Mouse (Mus musculus) hematopoietic stem cell, adult 5-6 weeks (primary cell): ENCODE measurements at regions not wholly inside any gene's neighbourhood (a gene's known extent, or its start where the extent isn't known, plus 50 kb on each side); places are given as distances from the start of the nearest gene placed in this dataset.
A peak's percentile ranks its signal among the peaks of the same experiment; 100 is the strongest.
"Not testable (repeated sequence)": the region's sequence is repeated elsewhere in the genome, so short reads cannot be mapped to it uniquely, and the experiment has no call there.

ENCODE experiments used
- ATAC-seq, 2 experiments: fragments of 125-278 bp in 1 of 2; replicated peaks in 1 of 2; 2 replicates each; pipeline ENCODE4 v1.8.0; 2016 to 2017; ENCODE audit warnings: inconsistent platforms in 2 of 2, mild to moderate bottlenecking in 2 of 2, moderate number of reproducible peaks in 2 of 2, low read depth in 1 of 2, moderate TSS enrichment in 1 of 2; ENCODE audit not compliant: low FRiP score in 2 of 2, poor library complexity in 2 of 2, severe bottlenecking in 2 of 2, insufficient read depth in 1 of 2, low TSS enrichment in 1 of 2

DNA sequence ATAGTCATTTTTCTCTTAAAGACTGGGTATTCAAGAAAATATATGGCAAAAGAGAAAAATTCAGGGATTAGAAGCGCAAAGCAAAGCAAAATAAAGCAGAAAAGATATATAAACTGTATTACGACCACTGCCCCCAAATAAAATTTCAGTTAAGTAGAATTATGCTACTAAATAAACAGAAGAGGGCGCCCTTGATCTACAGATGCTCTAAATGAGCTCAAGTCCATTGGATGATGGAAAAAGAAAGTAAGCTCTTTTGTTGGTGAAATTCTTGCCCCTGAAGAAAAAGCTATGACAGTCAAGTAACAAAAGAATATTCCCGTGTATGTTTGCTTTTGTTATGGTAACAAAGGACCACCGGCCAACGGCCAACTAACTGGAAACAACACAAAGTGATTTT lies 165.5 kb upstream of the Stk26 start:
- 0 out of 4 replicates have a peak, but pooled peaks of 1 of the 2 experiments have one; percentile 27 for ATAC-seq

DNA sequence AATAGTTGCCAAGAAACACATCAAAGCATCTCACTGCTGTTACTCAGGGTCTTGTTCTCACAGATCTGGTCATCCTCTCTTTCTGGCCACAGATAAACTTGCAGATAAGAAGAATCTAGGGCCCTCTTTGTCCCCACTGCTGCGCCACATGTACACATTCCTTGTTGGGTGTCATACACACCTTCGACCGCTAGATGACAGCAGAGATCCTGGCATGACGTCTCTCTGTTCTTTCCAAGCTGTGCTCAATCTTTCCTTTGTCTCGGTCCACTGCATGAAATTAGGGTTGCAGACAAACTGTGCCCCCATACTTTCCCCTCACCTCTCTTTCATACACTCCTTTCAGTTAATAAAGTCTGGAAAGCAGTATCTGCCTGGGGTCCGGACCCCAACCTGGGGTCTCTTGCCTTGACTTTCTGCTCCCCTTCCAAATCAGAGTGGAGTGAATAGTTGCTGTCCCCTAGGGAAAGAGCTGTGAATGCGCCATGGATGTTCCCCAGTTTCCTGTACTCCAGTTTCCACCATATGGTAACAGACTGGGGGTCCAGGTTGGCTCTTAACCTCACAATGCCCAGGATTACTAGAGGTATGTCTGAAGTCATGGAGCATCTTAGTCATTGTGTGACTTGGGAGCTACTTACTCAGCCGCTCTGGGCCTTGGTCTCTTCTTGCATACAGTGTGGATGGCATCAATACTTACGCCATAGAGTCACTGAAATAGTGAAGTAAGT lies 182.8 kb upstream of the Stk26 start:
- ATAC-seq = peak; percentile 80 to 88

DNA sequence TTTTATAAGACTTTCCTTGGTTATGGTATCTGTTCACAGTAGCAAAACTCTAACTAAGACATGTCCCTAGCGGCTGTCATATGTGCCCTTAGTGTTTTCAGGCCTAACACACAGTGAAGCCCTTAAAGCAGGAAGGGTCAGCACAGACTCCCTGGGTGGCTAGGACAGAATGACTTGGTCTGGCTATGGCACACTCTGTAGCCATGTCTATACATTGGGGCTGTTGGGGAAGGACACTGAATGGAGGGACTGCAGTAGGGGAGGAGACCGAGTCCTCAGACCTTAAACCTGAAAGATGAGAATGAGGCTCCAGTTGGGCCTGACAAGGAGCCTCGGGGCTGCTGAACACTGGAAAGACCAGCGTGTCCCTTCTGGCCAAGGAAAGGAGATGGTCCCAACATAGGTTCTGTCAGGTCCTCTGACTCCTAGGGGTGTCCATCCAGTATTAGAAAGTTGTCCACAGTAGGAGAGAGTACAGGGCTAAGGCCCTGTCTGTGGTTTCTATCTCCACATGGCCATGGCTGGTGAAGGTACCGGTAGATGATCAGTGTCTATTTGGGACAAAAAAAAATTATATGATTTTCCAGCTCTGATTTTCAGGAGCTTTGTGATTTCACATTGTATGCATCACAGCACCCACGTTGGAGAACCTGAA lies 183.5 kb upstream of the Stk26 start:
- ATAC-seq = no peak

DNA sequence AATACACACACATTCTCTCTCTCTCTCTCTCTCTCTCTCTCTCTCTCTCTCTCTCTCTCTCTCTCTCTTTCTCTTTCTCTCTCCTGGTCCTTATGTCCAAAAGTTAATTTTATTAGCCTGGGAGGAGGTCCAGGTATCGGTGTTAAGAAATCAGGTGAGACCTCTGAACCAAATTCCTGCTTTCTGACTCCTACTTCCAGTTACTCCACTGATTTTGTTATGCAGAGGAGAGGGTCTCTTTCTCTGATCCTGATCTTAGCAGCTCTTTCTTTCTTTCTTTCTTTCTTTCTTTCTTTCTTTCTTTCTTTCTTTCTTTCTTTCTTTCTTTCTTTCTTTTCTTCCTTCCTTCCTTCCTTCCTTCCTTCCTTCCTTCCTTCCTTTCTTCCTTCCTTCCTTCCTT lies 185.5 kb upstream of the Stk26 start:
- not testable (repeated sequence) for ATAC-seq

DNA sequence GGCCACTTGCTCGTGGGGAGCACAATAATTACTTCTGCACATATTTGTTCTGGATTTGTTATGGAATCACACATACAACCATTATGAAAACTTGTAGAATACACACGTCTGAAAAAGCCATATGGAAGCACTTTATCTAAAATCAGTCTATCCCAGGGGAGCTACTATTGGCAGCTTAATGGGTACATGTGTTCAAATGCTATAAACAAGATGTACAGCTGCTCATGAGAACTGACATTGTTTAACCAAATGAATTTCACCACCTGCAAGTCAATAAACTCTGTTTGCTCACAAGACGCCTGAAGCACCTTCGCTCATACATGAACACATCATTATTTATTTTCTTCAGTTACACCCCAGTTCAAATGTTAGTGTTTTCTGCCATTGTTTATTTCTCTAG lies 199.5 kb upstream of the Stk26 start:
- ATAC-seq = no peak

DNA sequence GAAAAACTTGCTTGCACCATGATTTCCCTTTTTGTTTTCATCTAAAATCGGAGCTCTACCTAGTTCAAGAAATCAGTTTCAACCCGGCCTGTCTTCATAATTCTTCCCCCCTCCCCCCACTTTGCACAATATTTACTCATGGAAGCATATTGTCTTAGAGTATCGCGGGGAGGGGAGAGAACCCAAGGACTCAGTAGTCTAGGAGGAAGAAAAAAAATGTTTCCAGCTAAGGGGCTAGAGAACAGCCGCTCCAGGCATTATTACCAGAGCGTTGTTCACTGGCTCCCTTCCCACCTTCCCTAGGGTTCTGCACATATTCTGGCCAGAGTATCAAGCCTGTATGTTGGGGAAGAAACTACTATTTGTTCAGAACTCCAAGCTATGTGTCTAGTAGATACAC lies 205.2 kb upstream of the Stk26 start:
- ATAC-seq = peak in 1 of 2 experiments; percentile 43; a peak in 2 of 4 replicates

DNA sequence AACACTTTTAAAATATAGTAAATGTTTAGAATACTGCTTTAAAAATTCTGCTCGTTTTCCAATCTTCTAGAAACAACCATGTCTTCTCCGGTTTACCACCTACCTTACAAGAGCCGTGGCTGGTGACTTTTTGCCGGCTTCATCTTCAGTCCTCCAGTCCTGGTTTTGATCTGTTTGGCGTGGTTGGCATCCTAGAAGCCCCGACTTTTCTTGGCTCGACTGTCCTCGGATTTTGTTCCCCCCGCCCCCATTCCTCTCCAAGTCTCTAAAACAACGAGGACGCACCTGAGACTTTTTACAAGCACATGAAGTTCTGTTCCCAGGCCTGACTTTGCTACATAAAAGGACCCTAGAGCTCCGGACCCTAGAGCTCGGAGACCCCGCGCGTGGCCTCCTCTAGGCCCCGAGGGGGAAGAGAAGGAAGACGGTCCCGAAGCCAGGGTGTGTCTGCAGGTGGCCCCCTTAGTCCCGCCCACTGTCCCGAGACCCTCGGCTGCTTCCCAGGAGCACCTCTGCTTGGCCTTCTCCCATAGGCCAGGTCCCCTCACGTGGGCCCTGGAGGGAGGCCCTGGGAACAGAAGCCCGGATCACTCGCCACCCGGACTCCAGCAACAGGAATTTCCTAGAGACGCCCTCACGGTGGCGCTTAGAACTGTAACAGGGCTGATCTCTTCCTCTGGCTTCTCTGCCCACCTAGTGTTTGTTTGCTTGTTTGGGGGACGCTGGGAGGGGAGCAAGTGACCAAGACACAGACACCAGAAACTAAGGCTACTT lies 205.8 kb upstream of the Stk26 start:
- peak; percentile 99 to 100 for ATAC-seq

DNA sequence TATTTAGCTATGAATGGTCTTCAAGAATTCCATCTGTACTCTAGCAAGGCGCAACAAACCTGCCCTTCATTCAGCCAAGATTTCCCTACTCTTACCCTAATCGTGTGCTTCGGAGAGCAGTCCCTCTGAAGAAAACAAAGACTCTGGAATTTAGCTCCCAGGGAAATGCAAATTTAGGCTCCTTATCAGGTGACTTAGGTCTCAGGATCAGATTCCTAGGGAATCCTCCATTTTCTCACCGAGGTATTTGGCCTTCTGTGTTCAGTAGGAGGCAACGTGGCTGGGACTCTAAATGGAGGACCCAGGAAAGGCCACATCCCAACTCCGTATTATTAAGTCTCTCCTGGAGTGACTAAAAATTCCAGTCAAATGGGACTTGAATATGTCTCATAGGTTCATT lies 204.2 kb upstream of the Olfr1324 start:
- ATAC-seq = no peak

DNA sequence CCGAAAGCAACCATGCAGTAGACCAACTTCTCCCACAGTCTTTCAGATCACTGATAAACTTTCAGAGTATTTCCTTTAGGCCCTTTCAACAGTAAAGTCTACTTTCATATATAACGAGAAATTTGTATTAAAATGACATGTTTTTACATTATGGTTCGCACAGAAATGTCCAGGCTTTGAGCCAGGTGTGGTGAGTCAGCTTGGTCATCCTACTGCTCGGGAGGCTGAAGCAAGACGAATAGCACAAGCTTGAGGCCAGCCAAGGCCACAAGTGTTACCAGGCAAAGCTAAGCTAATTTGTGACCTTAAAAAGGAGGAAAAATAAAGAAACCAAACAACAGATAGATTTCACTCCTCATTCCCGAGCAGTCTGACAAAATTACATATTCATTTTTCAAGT lies 197.0 kb upstream of the Olfr1324 start:
- ATAC-seq = no peak

DNA sequence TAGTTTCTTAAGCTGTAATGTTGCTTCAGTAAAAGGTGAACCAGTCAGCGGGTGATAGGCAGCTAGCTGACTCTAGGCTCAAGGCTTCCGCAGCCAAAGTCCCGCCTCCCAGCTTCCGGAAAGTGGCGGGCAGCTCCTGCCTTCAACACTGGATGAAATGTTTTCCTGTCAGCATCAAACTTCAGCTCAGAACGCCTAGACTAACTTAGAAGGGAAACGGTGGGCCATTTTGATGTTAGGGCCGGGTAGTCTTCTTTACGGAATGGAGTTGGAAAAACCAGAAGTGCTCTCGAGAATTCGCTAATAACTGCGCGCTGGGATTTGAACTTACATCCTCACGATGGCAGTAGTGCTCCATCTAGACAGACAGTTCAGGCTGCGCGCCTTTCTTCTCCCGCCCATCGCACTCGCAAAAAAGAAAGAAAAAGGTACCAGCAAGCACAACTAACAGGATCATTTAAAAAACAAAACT lies 194.7 kb upstream of the Olfr1324 start:
- ATAC-seq = no peak

DNA sequence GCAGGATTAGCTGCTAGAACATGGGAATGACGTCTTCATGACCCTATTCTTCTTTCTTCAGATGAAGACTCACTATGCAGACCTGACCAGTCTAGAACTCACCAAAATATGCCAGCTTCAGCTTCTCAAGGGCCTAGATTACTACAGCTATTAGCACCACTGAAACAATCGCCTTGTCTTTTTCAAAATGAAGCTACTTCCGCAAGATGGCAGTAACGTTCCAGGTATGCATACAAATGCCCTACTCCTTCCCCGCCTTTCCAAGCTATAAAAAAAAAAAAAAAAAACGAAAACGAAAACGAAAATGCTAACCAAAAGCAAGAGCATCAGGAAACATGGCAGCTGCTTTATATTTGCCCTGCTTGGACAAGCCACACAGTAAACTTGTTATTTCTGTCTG lies 192.6 kb upstream of the Olfr1324 start:
- no peak for ATAC-seq

DNA sequence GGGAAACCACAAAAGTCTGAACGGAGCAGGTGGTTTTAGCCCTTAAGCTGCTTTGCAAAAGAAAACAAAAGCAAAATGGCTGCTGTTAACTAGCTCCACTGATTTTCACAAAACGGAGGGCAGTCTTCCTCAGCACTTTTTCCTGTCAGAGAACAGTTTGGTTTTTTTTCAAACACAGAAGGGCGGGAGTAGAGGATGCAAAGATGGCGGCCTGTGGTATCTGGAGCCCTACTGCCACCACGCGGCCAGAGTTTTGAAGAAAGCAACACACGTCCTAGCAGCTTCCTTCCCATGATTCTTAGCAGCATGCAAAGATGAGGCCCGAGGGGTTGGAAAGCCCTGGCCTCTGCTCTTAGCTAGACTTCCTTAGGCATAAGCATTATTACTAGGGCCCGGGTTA lies 191.6 kb upstream of the Olfr1324 start:
- no peak for ATAC-seq

DNA sequence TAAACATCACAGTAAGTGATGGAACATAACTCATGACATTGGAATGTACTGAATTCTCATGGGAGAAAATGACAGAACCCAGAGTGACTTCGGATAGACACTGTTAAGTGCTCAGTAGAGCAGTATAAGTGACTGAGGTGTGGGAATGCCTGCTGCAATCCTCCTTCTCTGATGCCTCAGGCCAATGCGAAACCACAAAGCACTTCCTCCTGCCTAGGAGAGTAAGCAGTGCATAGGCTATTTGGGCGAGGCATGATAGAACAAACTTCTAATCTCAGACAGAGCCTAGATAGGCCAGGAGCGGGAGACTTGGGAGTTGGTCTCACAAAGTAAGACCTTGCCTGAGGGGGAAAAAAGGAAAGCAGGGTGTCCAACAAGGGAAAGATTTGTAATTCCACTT lies 190.6 kb upstream of the Olfr1324 start:
- no peak for ATAC-seq

DNA sequence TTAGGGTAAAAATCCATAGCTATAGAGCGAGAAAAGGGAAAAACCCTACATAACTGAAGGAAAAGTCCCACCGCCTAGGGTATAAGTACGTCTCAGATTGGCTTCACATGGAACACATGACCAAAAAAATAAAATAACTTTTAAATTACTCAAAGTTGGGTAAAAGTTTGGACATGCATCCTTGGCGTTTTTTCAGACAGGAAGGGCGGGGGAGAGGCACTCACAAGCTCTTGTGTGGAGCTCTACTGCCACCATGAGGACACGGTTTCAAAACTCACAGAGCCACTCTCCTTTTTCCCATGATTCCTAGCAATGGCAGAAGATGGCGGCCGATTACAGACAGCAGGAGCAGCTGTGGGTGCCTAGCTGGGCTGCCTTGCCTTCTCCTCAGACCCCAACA lies 188.6 kb upstream of the Olfr1324 start:
- ATAC-seq = not testable (repeated sequence)

DNA sequence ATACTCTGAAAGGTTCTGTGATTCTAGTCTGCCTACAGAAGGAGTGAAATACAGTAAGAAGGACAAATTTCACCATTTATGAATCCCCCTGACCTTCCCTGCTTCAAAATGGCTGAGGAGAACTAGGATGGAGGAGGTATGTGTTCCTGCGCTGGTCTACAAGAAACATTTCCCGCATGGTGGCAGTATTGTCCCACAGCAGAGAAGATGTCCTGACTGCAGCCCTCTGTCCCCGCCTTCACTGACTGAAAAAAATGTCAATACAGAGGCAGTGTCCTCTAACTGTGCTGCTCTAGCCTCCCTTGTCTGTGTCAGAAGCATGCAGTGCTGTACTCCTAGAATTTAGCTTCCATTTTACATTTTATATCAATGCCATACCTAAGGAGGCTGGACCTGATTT lies 186.6 kb upstream of the Olfr1324 start:
- not testable (repeated sequence) for ATAC-seq

DNA sequence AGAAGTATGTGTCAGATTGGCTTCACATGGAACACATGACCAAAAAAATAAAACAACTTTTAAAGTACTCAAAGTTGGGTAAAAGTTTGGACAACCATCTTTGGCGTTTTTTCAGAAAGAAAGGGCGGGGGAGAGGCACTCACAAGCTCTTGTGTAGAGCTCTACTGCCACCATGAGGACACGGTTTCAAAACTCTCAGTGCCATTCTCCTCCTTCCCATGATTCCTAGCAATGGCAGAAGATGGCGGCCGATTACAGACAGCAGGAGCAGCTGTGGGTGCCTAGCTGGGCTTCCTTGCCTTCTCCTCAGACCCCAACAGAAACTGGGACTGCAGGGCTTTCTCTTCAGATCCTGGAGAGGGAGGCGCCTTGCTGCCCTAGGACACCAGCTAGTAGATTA lies 186.1 kb upstream of the Olfr1324 start:
- not testable (repeated sequence) for ATAC-seq

DNA sequence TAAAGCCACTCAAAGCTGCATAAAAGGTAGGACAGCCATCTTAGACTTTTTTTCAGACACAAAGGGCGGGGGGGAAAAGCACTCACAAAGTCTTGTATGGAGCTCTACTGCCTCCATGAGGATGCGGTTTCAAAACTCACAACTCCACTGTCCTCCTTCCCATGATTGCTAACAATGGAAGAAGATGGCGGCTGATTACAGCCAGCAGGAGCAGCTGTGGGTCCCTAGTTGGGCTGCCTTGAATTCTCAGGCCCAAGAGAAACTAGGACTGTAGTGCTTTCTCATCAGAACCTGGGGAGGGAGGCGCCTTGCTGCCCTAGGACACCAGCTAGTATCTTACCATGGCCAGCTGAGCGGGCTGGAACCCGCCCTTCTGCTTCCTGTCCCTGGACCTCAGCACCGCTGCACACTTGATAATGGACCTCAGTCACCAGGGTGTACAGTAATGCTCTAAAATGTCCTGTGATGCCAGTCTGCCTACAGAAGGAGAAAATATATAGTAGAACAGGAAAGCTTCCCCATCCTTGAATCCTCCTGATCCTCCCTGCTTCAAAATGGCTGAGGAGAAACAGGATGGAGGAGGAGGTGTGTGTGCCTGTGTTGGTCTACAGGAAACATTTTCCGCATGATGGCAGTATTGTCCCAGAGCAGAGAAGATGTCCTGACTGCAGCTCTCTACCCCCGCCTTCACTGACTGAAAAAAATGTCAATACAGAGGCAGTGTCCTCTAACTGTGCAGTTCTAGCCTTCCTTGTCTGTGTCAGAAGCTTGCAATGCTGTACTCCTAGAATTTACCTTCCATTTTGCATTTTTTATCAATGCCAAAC lies 183.7 kb upstream of the Olfr1324 start:
- no peak for ATAC-seq
